Mouse (Mus musculus) T-helper 2 cell (primary cell): ENCODE measurements around the gene Blcap.
"Not testable (repeated sequence)": the region's sequence is repeated elsewhere in the genome, so short reads cannot be mapped to it uniquely, and the experiment has no call there.

Experiments
- in situ Hi-C: fragments of 300-600 bp; cut with MboI, MseI; formaldehyde crosslinking; loops from one replicate; pipeline ENCODE4 v1.15.1; 2025; ENCODE audit warnings: high pct_unique_total_duplicates

Gene Blcap

DNA sequence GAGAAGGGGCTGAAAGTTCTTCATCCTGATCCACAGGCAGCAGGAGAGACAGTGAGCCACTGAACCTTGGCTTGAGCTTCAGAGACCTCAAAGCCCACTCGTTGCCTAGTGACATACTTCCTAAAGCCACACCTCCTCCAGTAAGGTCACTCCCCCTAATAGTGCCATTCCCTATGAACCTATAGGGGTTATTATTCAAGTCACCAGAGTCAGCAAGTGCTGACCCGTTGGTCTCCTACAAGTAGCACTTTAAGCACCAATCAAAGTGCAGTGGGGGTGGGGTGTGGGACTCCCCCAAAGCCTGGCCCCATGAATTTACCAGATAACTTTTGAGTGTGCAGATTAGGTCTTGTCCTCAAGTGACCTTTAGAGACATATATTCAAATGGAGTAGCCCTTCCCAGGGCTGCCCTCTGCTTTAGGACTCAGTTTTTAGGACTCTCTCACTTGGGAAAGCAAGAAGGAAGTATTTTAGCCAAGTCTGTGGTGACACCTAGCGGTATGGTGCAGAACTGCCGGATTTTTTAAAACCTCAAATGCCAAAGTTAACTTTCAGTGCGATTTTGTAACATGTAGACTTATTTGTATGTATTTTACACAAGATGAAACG lies at the start of gene Blcap:
TSS of gene Blcap (minus strand) at position 51 of the 609 bp plus-strand sequence.
- in situ Hi-C loops = loop anchor here (5.0 to 25.0 kb wide), 2 partner anchors 229 to 634 kb away; no protein-coding TSS in a partner anchor

DNA sequence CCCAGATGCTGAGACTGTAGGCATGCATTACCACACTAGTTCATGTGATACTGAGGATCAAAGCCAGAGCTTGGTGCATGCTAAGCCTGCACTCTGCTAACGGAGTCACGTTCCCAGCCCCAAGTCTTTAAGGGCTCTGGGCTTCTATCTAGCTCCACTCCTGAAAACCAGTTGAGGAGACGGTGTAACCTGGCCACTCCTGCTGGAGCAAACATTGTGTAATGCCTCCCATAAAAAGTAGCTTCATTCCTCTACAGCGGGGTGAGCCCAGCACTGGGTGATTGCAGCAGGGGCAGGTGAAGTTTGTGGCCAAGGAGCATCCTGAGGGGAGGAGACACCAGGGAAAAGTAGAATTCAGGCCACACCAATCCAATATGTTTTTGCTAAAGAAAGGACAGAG lies 47.3 kb upstream of the Blcap start:
- in situ Hi-C loops = loop anchor here (25.0 kb wide), 1 partner anchor 619 kb away; the partner anchor contains the start of gene D630003M21Rik

DNA sequence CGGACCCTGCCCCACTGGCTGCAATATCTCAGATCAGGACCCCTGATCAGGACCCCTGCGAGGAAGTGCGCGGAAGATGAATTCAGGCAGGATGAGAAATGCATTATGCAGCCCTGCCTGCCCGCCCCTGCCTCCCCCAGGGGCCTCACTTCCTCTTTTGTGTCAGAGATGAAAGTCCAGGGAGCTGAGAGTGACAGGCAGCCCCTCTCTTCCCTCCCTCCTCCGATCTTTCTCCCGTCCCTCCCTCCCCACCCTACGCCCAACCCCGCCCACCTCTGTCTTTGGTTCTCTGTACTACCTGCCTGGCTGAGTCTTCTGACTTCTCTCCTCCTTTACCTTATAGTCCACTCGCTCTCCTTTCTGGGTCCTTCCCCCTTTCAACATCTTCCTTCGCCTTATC lies 42.9 kb upstream of the Blcap start:
- in situ Hi-C loops = loop anchor here (25.0 kb wide), 1 partner anchor 623 kb away; the partner anchor contains the start of gene D630003M21Rik

DNA sequence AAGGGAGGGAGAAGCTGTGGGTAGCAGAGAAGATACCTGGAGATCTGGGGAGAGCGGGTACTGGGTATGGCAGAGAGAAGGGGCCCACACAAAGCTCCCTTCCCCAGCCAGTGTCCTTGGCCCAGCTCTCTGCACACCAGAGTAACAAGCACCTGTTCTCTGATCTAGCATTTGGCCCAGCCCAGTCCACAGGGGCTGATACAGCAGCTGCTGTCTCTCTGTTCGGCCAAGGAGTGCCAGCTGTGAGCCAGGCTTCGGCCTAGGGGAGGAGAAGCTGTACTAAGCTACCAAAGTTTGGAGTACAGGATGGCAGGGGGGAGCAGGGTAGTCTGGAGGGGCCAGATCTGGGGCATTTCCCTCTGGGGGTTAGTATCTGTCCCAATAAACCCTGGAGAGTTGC lies 40.7 kb upstream of the Blcap start:
- in situ Hi-C loops = loop anchor here (25.0 kb wide), 1 partner anchor 626 kb away; the partner anchor contains the start of gene D630003M21Rik

DNA sequence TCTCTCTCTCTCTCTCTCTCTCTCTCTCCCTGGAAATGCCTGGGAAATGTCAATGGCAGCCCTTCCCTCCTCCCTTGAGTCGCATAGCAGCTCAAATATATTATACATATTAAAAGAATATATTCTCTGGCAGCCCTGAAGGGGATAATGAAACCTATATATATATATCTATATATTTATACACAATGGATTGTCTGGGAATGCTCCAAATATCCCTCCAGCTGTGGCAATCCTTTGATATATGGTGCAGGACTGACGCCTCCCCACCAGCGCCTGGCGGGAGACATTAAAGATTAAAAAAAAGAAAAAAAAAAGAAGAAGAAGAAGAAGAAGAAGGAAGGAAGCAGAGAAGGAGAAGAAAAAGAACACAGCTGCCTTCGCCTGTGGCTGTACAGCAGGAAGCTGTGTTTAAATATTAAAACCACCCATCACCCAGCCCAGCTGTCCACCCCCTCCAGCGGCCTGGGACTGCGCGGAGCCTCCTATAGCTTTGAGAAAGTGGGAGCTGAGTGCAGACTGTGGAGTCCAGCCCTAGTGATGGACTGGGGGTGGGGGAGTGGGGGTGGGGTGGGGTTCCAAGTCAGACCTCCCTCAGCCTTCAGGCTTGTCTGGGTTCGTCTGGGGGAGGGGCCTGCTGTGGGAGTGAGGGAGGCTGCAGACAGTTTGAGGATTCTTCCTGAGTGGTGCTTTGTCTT lies 36.6 kb upstream of the Blcap start:
- in situ Hi-C loops = loop anchor here (25.0 kb wide), 1 partner anchor 630 kb away; the partner anchor contains the start of gene D630003M21Rik

DNA sequence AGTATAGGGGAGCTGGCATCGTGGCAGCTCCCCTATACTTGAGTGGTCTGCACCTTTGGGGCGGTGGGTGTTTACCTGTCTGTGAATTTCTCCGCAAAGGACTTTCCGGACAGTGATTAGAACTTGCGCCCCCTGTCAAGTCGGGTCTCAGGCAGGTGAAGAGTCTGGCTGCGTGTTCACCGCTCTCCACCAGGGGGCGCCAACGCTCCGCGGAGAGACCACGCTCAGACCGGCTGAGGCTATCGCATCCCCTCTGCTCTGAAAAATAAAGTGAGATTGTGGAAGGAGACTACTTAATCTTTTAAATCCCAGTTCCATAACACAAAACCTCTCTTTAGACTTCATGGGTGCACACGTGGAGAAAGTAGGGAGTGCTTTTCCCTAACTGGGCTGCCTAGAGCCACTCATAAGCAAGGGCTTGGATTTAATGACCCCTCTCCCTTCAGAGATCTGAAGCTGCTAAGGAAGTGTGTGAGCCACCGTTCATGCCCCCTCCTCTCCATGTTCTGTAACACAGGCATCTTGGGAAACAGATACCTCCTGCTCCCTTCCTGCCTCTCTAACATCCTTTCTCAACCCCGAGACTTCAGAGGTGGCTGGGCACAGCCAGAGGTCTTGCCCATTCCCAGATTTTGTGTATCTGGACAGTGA lies 34.1 kb upstream of the Blcap start:
- in situ Hi-C loops = loop anchor here (25.0 kb wide), 1 partner anchor 632 kb away; the partner anchor contains the start of gene D630003M21Rik

DNA sequence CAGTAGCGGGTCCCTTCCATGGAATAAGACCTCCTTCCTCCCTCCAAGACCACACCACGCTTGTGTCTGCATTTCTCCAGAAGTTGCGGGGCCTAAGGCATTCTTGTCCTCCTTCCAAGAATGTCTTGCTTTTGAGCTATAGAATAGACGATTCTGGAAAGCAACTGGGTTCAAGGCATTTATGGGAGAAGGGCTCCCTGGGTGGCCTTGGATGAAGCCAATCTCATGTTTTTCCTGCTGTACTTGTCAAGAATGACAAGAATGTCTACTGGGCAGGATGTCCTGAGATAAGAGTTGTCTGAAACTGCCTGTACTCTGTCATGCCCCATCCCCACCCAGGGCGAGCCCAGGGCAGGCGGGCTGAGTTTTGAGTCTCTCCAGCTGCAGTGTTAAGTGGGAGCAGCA lies 30.4 kb upstream of the Blcap start:
- in situ Hi-C loops = loop anchor here (25.0 kb wide), 1 partner anchor 636 kb away; the partner anchor contains the start of gene D630003M21Rik

DNA sequence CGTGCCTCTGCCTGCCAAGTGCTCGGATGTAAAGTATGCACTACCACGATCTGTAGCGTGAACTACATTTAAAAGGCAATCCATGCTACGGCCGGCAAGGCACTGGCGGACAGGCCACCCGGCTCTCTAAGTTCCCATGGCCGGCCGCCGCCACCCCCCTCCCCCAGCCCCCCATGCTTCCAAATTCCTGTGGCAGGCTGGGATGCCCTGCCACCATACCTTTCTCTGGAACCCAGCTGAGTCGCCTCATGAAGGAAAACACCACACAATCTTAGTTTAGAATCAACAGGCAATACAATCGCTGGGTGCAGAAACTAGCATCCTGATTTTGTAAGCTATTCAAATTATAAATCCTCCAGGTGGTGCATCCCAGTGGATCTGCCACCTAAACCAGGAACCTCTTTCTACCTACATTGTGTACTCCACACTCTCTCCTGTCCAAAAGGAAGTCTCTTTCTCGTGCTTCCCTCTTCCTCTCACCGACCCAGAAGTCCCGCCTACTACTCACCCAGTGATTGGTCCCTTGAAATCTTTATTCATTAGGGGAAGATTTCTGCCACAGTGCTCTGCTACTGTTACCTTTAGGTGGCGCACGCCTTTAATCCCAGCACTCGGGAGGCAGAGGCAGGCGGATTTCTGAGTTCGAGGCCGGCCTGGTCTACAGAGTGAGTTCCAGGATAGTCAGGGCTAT lies 25.9 kb upstream of the Blcap start:
- in situ Hi-C loops = no loop called here

DNA sequence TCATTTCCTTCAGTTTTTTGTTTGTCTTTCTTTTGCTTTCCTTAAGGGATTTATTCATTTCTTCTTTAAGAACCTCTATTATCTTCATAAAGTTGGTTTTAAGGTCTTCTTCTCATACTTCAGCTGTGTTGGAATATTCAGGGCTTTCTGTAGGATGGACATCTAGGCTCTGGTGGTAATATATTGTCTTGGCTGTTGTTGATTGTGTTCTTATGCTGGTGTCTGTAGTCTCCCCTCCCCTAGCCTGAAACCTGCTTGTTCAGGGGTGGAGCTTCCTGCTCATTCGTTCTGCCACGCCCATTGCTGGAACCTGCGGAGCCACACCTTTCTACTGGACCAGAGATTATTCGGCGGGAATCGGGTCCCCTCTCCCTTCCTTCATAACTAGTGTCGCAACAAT lies 14.3 kb upstream of the Blcap start:
- in situ Hi-C loops = not testable (repeated sequence)

DNA sequence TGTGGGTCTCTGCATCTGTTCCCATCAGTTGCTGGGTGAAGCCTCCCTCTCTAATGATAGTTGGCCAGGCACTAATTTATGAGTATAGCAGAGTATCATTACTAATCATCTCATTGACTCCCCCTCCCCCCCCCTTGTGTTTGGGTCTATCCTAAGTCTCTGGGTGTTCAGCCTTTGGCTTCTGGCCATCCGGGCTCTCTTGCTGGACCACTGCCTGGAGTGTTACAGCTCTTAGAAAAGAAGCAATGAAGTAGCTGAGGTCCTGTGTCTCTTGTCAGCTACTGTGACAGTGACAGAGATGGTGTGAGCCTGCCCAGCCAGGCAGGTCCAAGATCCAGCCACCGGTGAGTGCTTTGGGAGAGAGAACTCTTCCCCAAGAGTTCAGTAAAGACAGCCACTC lies 1.7 kb upstream of the Blcap start:
- in situ Hi-C loops = loop anchor here (5.0 to 25.0 kb wide), 2 partner anchors 230 to 635 kb away; no protein-coding TSS in a partner anchor

DNA sequence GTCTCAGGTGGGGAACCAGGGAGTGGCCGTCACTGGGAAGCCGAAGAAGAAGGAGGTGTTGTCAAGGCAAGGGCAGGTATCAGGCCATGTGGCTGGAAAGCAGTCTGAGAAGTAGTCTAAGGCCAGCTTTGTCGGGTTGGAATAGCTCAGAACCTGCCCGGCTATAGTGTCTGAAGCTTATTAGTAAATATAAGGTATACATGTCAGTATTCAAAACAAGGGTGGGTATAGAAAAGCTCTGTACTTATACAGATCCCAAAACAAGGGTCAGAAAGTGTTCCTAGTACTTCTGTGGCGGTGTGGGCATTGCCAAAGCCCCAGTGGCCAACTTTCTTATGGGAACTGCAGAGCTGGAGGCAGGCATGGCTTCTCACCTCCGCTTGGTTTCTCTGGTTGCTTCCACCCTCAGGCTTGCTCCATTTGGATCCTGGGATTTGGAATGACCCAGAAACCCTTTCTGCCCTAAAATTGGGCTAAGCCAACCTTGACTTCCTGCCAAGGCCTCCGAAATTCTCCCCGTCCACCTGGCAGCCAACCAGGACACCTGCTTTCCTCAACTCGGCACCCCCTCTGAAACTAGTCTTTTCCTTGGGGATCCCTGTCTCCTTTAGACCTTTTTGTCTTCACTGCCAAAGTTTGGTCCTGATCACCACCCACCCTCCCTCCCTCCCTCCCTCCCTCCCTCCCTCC lies 1.1 kb downstream of the Blcap start:
- in situ Hi-C loops = loop anchor here (5.0 to 25.0 kb wide), 2 partner anchors 228 to 633 kb away; no protein-coding TSS in a partner anchor

DNA sequence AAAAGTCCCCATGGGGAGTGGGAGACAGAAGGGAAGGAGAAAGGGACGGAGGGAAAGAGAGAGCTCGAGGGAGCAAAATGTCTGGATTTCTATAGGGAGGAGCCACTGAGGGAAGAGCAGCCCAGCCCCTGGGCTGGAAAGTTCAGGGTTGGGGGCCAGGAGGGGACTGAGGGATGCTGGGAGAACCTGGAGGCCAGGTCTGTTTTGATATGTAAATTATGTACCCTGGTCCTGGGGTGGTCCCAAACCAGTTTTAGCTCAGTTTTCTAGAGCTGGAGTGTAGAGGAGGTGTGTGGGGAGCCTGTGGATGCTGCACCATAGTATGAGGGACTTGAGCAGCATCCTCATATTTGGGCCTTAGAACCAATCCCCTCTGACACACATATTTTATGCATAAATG lies 2.2 kb downstream of the Blcap start:
- in situ Hi-C loops = loop anchor here (25.0 kb wide), 1 partner anchor 632 kb away; no protein-coding TSS in a partner anchor

DNA sequence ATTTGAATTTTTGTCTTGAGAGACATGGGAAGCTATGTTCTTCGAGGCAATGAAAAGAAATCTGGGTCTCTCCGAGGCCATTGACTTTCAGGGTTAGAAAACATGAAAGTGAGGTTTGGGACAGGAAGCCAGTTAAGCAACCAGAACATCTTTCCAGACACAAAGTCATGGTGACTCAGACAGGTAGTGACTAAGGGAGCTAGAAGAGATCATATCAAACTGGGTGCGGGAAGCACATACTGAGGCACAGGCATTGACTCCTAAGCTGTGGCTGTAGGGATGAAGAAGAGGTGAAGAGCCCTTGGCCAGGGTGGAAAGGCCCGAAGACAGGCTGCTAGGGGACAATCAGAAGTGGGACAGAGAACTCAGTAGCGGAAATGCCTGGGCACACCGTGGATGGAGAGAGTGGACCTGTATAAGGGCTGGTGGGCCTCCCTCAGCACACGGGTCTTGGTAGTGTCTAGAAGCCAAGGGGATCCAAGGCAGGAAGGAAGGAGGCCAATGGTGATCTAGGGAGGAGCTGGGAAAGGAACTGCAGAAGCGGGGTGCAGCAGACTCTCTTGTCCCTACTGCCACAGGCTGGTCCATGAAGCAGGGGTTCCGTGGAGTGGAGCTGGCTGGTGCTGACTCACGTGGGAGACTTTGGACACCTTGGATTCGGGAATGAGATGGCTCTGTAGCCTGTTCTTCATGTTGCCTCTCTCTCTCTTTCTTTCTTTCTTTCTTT lies 3.7 kb downstream of the Blcap start:
- in situ Hi-C loops = loop anchor here (25.0 kb wide), 1 partner anchor 630 kb away; no protein-coding TSS in a partner anchor

DNA sequence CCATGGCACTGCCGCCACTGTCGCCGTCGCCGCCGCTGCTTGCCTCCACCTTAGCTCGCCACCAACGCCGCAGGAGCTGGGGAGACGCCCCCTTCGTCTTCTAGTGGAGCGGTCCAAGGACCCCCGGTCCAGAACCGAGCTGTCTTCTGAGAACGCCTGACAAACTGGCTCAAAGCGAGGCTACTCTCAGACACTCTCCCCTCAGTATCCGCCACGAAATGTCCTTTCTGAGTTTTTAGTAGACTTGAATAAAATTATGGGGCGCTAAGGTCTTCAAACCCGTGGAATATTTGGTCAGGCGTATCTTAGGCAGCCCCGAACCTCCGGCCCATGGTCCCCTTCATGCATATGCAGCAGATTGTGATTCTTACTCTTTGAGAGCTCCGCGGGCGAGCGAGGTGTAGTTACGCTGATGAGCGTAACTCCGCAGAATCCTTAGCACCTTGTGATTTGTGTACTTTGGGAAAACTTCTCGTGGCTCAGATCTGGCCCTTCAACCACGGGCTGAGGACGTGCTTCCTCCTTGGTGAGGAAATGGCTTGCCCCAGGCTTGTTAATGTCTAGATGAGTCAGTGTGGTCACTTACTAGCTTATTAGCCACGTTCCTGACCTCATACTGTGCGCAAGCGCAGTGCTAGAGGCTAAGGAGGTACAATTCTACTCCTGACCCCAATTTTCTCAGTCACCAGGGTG lies 4.7 kb downstream of the Blcap start:
- in situ Hi-C loops = loop anchor here (25.0 kb wide), 1 partner anchor 629 kb away; no protein-coding TSS in a partner anchor

DNA sequence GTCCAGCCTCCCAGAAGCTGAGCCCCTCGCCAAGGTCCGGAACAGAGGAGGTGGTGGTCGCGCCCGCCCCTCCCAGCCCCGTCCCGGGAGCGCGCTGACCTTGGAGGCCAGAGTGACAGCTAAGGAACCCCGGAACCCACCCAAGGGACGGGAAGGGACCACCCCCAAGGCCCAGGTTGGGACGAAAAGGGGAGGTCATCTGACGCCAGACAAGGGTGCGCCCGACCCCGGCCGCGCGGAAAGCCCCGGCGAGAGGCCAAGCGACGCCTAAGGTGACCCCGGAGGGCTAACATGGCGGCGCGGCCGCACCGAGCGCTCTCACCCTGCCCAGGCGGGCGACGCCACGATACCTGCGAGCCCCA lies 5.2 kb downstream of the Blcap start:
- in situ Hi-C loops = loop anchor here (25.0 kb wide), 1 partner anchor 629 kb away; no protein-coding TSS in a partner anchor

DNA sequence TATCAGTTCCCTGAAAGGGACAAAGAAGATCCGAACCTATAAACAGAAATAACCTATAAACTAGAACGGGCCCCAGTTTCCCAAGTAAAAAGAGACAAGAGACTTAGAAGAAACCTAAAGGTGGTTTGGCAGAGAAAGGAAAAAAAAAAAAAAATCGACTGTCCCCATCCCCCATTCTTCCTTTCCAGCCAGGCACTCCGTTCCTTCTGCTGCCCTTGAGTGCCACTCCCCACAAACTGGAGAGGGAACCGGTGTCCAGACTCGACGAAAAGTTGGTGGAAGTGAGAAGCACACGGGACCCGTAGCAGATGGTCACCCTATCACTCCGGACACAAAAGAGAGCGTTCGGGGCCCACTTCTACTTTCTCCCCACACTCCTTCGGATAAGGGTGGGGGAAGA lies 5.6 kb downstream of the Blcap start:
- in situ Hi-C loops = loop anchor here (25.0 kb wide), 1 partner anchor 628 kb away; no protein-coding TSS in a partner anchor

DNA sequence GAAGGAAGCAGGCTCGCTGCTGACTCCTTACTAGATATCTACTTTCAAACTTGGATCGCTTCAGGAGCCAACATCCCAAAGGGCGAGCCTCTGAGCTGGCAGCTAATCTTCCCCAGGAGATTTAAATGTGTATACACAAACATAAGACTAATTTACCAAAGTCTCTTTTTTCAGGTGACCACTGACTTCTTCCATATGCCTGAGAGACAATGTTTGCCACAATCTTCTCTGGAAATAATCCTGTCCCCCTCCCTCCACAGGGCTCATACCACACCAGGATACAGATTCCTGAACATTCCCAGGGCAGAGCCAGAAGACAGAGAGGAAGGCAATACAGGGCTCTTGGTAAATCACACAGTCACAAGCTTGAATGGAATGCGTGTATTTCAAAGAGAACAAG lies 6.4 kb downstream of the Blcap start:
- in situ Hi-C loops = loop anchor here (5.0 to 25.0 kb wide), 2 partner anchors 102 to 627 kb away; no protein-coding TSS in a partner anchor

DNA sequence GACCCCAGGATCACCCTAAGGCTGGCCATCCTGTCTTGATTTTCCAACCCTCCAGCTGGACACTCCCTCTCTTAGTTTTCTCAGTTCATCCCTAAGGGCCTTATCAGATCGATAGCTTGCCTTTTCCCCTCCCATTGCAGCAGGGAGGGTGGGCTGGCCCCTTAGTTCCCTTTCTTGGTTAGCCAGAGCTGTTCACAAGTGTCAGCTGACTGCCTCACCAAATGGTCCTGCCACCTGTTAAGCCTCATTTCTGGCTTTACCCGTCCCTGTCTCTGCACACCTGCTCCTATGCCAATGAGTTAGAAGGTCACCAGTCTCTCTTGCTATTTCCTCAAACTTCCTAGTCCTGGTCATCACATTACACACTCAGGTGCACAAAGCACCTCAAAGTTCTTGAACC lies 8.0 kb downstream of the Blcap start:
- in situ Hi-C loops = loop anchor here (5.0 to 25.0 kb wide), 2 partner anchors 101 to 626 kb away; no protein-coding TSS in a partner anchor
